In genomic region chr14:102810121-102810921, GRCm38 (mm10) we compare ENCODE assay signal across 9 mouse cellular contexts.
DNase-seq lines count a peak whose midpoint lies in the region; ATAC-seq and TF ChIP-seq lines count a peak whose summit lies in the region.
"Had no signal": no experiment of that assay in that cellular context is flagged by ENCODE, and none has a peak within 500 bp of the region (broad histone marks: within the 10 kb centered on the region; RNA-seq: fewer than 3 reads in every experiment).

No protein-coding gene starts in this region.

- DNase-seq in urinary bladder, postnatal 14 days (ENCODE audit: low spot score) = peak; percentile 60
- no peak for DNase-seq in urinary bladder, adult 2 months (ENCODE audit: low spot score)
- DNase-seq in right cerebral cortex, postnatal 25 days = no peak
- DNase-seq in layer of hippocampus, postnatal 25 days (ENCODE audit: extremely low spot score in 1 of 2, low spot score in 1 of 2) = no peak

- TF ChIP-seq POLR2A in small intestine, adult 2 months (IDR thresholded peaks at IDR 0.05; ENCODE audit: low read depth, low read length) = no peak

- H3K9ac ChIP-seq in heart, embryonic 16.5 days (ENCODE audit: low read length) = no peak overlapping the region
- no peak overlapping the region for H3K9ac ChIP-seq in limb, embryonic 13.5 days
- no peak overlapping the region for H3K9ac ChIP-seq in hindbrain, embryonic 12.5 days
- H3K9ac ChIP-seq: midbrain, embryonic 12.5 days had no signal

- peak overlapping the region; percentile 51; the same call in 1 of the 2 replicates for H3K27ac ChIP-seq in heart, embryonic 16.5 days (ENCODE audit: low read length)
- H3K27ac ChIP-seq in limb, embryonic 13.5 days = peak overlapping the region; percentile 52; the same call in 1 of the 2 replicates
- 0 out of 2 replicates have a peak overlapping the region, but pooled peaks have one; percentile 18 for H3K27ac ChIP-seq in small intestine, adult 2 months (ENCODE audit: insufficient read depth, low read depth, low read length)
- H3K27ac ChIP-seq in hindbrain, embryonic 12.5 days = no peak overlapping the region
- H3K27ac ChIP-seq: midbrain, embryonic 12.5 days had no signal

- H3K36me3 ChIP-seq in heart, embryonic 16.5 days (ENCODE audit: control insufficient read depth, insufficient read depth) = no peaks in the 10 kb centered on the region
- H3K36me3 ChIP-seq in limb, embryonic 13.5 days = no peaks in the 10 kb centered on the region
- H3K36me3 ChIP-seq in small intestine, adult 2 months (ENCODE audit: control insufficient read depth, insufficient read depth, low read length) = no peaks in the 10 kb centered on the region
- no peaks in the 10 kb centered on the region for H3K36me3 ChIP-seq in hindbrain, embryonic 12.5 days
- H3K36me3 ChIP-seq: midbrain, embryonic 12.5 days had no signal

- H3K4me3 ChIP-seq in heart, embryonic 16.5 days (ENCODE audit: low read length) = no peak overlapping the region
- H3K4me3 ChIP-seq in limb, embryonic 13.5 days = no peak overlapping the region
- H3K4me3 ChIP-seq in small intestine, adult 2 months (ENCODE audit: low read depth, low read length) = no peak overlapping the region
- H3K4me3 ChIP-seq in hindbrain, embryonic 12.5 days = no peak overlapping the region
- H3K4me3 ChIP-seq: midbrain, embryonic 12.5 days had no signal

- peak; percentile 70; the same call in 1 of the 2 replicates for ATAC-seq in heart, embryonic 16.5 days (replicated peaks; ENCODE audit: extremely low read depth, insufficient read depth, low FRiP score)
- ATAC-seq in limb, embryonic 13.5 days (ENCODE audit: low FRiP score, low read depth) = peak; percentile 73
- no peak for ATAC-seq in hindbrain, embryonic 12.5 days (ENCODE audit: low FRiP score)

- no peaks in the 10 kb centered on the region for H3K9me3 ChIP-seq in heart, embryonic 16.5 days (replicated peaks; ENCODE audit: control insufficient read depth, low read length)
- no peaks in the 10 kb centered on the region for H3K9me3 ChIP-seq in limb, embryonic 13.5 days
- H3K9me3 ChIP-seq in hindbrain, embryonic 12.5 days (replicated peaks) = no peaks in the 10 kb centered on the region
- H3K9me3 ChIP-seq: midbrain, embryonic 12.5 days had no signal

- H3K4me2 ChIP-seq in heart, embryonic 16.5 days (ENCODE audit: low read depth, low read length) = no peak overlapping the region
- H3K4me2 ChIP-seq in limb, embryonic 13.5 days (replicated peaks) = no peak overlapping the region
- no peak overlapping the region for H3K4me2 ChIP-seq in hindbrain, embryonic 12.5 days (replicated peaks)
- H3K4me2 ChIP-seq: midbrain, embryonic 12.5 days had no signal

- no peak for TF ChIP-seq CTCF in small intestine, adult 2 months (IDR thresholded peaks at IDR 0.05; ENCODE audit: extremely low read depth, insufficient read length, insufficient replicate concordance, low read depth, low read length)

- WGBS in heart, embryonic 16.5 days = 55% methylated on average over 7 of the region's 7 CpGs
- 30% methylated on average over 7 of the region's 7 CpGs for WGBS in limb, embryonic 13.5 days
- WGBS in small intestine, adult 2 months = 46% methylated on average over 7 of the region's 7 CpGs
- WGBS in hindbrain, embryonic 12.5 days = 66% methylated on average over 7 of the region's 7 CpGs

- H3K4me1 ChIP-seq in heart, embryonic 16.5 days (ENCODE audit: control insufficient read depth, insufficient read depth, low read length) = peaks cover 11% of the 10 kb centered on the region
- H3K4me1 ChIP-seq in limb, embryonic 13.5 days = peaks cover 34% of the 10 kb centered on the region
- no peaks in the 10 kb centered on the region for H3K4me1 ChIP-seq in small intestine, adult 2 months (ENCODE audit: control insufficient read depth, insufficient read depth, insufficient read length, low read length)
- H3K4me1 ChIP-seq in hindbrain, embryonic 12.5 days = no peaks in the 10 kb centered on the region
- H3K4me1 ChIP-seq: midbrain, embryonic 12.5 days had no signal

- H3K27me3 ChIP-seq in heart, embryonic 16.5 days (ENCODE audit: control insufficient read depth, insufficient read depth, low read length) = no peaks in the 10 kb centered on the region
- no peaks in the 10 kb centered on the region for H3K27me3 ChIP-seq in limb, embryonic 13.5 days
- H3K27me3 ChIP-seq in small intestine, adult 2 months (ENCODE audit: control insufficient read depth, insufficient read depth, low read length) = no peaks in the 10 kb centered on the region
- no peaks in the 10 kb centered on the region for H3K27me3 ChIP-seq in hindbrain, embryonic 12.5 days
- H3K27me3 ChIP-seq: midbrain, embryonic 12.5 days had no signal
